Mouse (Mus musculus) embryonic facial prominence, embryonic 13.5 days (tissue): Measurements from ENCODE around the gene H2afj. TPM values are rescaled to one million over a fixed set of nuclear protein-coding genes. Genes with fewer than 3 reads are reported as not detected.

Source experiments
- ATAC-seq: fragments of 200-750 bp; cut with Nextera tagmentation; 2 replicates; pipeline ENCODE4 v1.8.0; 2017; ENCODE audit warnings: low read depth; ENCODE audit not compliant: insufficient number of reproducible peaks, insufficient read depth, low FRiP score, low TSS enrichment
- H3K27ac ChIP-seq: fragments of 300-500 bp; sonication (generic); 2 replicates; pipeline ENCODE4 v1.5.1; 2015; ENCODE audit warnings: moderate library complexity, mild to moderate bottlenecking, inconsistent platforms
- H3K27me3 ChIP-seq: fragments of 300-500 bp; sonication (generic); 2 replicates; pipeline ENCODE4 v1.6.1; 2015; ENCODE audit warnings: mild to moderate bottlenecking, inconsistent platforms
- H3K36me3 ChIP-seq: fragments of 300-500 bp; sonication (generic); 2 replicates; pipeline ENCODE4 v1.6.1; 2015; ENCODE audit warnings: mild to moderate bottlenecking, inconsistent platforms
- H3K4me1 ChIP-seq: fragments of 300-500 bp; sonication (generic); 2 replicates; pipeline ENCODE4 v1.6.1; 2015; ENCODE audit warnings: inconsistent platforms
- H3K4me2 ChIP-seq: fragments of 300-500 bp; sonication (generic); 2 replicates; pipeline ENCODE4 v1.6.1; 2015; ENCODE audit warnings: moderate library complexity, mild to moderate bottlenecking, inconsistent platforms
- H3K4me3 ChIP-seq: fragments of 300-500 bp; sonication (generic); 2 replicates; pipeline ENCODE4 v1.5.1; 2015; ENCODE audit warnings: mild to moderate bottlenecking, inconsistent platforms
- H3K9ac ChIP-seq: fragments of 300-500 bp; sonication (generic); 2 replicates; pipeline ENCODE4 v1.6.1; 2015; ENCODE audit warnings: mild to moderate bottlenecking, inconsistent platforms
- H3K9me3 ChIP-seq: fragments of 300-500 bp; sonication (generic); 2 replicates; pipeline ENCODE4 v1.6.1; 2016; ENCODE audit warnings: inconsistent platforms
- WGBS: fragments of 180-500 bp; shearing (Covaris S2); methylation state at CpG from one replicate; pipeline ENCODE4 v1.1.7; 2015; ENCODE audit warnings: mixed read lengths; 5-methylcytosine and 5-hydroxymethylcytosine counted together
- polyA plus RNA-seq: library from polyadenylated mRNA; unstranded; fragments of >200 nt; fragmentation: Nextera tagmentation; extraction: Ambion mirVana; gene quantifications from 2 replicates; pipeline ENCODE4 v1.2.1, GENCODE M21; 2015

H2afj gene
- polyA plus RNA-seq, 1 experiment from 2014 or later = 120 TPM

DNA sequence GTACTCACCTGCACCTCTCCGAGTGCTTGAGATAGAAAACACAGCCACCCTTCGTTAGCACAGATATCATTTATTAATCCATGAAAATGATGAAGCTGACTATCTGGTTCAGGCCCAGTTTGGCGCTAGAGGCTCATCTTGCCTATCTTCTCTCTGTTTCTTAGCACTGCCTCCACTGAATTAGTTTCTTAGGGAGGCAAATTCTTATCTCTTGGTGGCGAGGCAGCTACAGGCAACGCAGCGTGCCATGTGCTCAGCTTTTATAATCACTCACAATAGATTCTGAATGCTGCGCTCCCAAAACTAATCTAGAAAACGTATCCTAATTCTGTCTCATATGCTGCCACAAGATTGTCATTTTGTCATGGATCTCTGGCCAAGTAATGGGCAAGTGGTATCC, 40.4 kb downstream of the H2afj start:
- H3K36me3 ChIP-seq = no peaks in the 10 kb centered on the region
- no peak overlapping the region for H3K4me2 ChIP-seq
- no peak overlapping the region for H3K4me3 ChIP-seq
- 90% methylated on average over 8 of the region's 8 CpGs for WGBS
- peaks cover 9% of the 10 kb centered on the region for H3K4me1 ChIP-seq
- no peaks in the 10 kb centered on the region for H3K9me3 ChIP-seq
- no peak overlapping the region for H3K9ac ChIP-seq
- H3K27me3 ChIP-seq = no peaks in the 10 kb centered on the region
- H3K27ac ChIP-seq = no peak overlapping the region
- no peak for ATAC-seq

DNA sequence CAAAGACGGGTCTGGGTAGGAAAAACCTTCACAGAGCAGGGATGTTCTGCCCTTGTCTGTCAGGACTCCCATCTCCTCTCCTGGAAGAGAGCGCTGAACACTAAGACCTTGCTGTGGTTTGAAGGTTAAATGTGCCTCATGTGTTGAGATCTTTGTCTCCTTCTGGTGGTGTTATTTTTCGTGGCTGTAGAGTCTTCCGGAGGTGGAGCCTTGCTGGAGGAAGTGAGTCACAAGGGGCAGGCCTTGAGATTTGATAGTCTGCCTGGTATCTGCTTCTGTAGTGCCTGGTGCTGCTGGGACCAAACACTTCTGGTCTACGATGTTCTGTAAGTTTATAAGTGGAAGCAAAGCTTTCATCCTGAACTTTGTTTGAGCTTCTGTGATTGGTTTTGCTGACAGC, 40.9 kb downstream of the H2afj start:
- Histone ChIP-seq H3K4me1 (peaks cover 9% of the 10 kb centered on the region), H3K27me3 (no peaks in the 10 kb centered on the region), H3K4me3 (no peak overlapping the region), H3K9me3 (no peaks in the 10 kb centered on the region), H3K36me3 (no peaks in the 10 kb centered on the region), H3K4me2 (no peak overlapping the region), H3K27ac (no peak overlapping the region), H3K9ac (no peak overlapping the region)
- WGBS = 86% methylated on average over 5 of the region's 5 CpGs
- no peak for ATAC-seq

GRCm38 (mm10) chr6:136850267-136850666, 42.2 kb downstream of the H2afj start:
- Histone ChIP-seq H3K9me3 (no peaks in the 10 kb centered on the region), H3K27ac (no peak overlapping the region), H3K4me2 (no peak overlapping the region), H3K4me1 (peaks cover 9% of the 10 kb centered on the region), H3K4me3 (no peak overlapping the region), H3K27me3 (no peaks in the 10 kb centered on the region), H3K36me3 (no peaks in the 10 kb centered on the region), H3K9ac (no peak overlapping the region)
- no peak for ATAC-seq
- WGBS = 63% methylated on average over 6 of the region's 6 CpGs

DNA sequence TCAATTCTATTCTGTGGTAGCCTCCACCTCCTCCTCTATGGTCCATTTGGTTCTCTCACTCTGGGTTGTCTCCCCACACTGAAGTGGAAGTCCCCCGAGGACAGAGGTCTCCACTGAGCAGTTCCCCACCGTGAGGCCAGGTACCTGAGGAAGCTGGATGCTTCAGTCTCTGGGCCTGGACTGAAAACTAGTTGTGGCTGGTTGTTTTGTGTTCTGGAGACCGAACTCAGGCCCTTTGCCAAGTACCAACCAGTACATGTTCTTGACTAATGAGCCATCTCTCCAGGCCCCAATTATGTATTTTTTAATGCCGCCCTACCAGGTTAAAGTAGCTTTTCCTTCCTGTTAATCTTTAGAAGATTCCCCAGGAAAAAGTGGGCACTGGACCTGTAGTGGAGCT, 44.3 kb downstream of the H2afj start:
- no peak for ATAC-seq

GRCm38 (mm10) chr6:136852762-136853161, 44.7 kb downstream of the H2afj start:
- no peaks in the 10 kb centered on the region for H3K27me3 ChIP-seq
- no peak overlapping the region for H3K4me2 ChIP-seq
- WGBS = 32% methylated on average over 3 of the region's 3 CpGs
- ATAC-seq = no peak
- H3K4me1 ChIP-seq = peaks cover 28% of the 10 kb centered on the region
- no peaks in the 10 kb centered on the region for H3K9me3 ChIP-seq
- no peaks in the 10 kb centered on the region for H3K36me3 ChIP-seq
- no peak overlapping the region for H3K4me3 ChIP-seq
- no peak overlapping the region for H3K9ac ChIP-seq
- peak overlapping the region; percentile 69; the same call in 1 of the 2 replicates for H3K27ac ChIP-seq

More for the DNA sequence above, 44.3 kb downstream of the H2afj start:
- no peaks in the 10 kb centered on the region for H3K9me3 ChIP-seq
- peaks cover 24% of the 10 kb centered on the region for H3K4me1 ChIP-seq
- H3K27ac ChIP-seq = peak overlapping the region; percentile 69; the same call in 1 of the 2 replicates
- no peaks in the 10 kb centered on the region for H3K36me3 ChIP-seq
- 72% methylated on average over 4 of the region's 4 CpGs for WGBS
- H3K4me3 ChIP-seq = no peak overlapping the region
- no peak overlapping the region for H3K9ac ChIP-seq
- no peak overlapping the region for H3K4me2 ChIP-seq
- no peaks in the 10 kb centered on the region for H3K27me3 ChIP-seq

DNA sequence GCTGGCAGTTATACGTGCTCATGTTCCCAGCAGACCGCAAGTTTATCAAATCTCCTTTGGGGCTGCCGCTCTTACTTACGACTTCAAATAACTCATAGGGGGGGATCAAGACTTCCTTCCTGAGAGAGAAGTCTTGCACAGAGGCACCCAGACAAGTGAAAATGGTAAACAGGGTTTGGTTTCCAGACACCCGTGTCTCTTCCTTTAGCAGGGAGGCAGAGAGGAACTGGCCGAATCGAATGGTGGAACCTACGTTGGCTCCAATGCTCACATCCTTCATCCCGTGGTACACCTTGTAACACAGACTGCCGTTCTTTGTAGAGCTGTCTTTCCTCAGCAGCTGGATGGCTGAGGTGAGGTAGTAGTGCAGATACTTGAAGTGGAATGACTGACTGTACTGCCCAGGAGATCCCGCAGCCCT, 46.3 kb downstream of the H2afj start:
- H3K4me1 ChIP-seq = peaks cover 30% of the 10 kb centered on the region
- H3K4me2 ChIP-seq = no peak overlapping the region
- WGBS = 86% methylated on average over 11 of the region's 11 CpGs
- no peaks in the 10 kb centered on the region for H3K27me3 ChIP-seq
- no peak overlapping the region for H3K9ac ChIP-seq
- no peak overlapping the region for H3K4me3 ChIP-seq
- ATAC-seq = no peak
- H3K9me3 ChIP-seq = no peaks in the 10 kb centered on the region
- no peaks in the 10 kb centered on the region for H3K36me3 ChIP-seq
- H3K27ac ChIP-seq = no peak overlapping the region

GRCm38 (mm10) chr6:136855183-136855582, 47.1 kb downstream of the H2afj start:
- no peaks in the 10 kb centered on the region for H3K9me3 ChIP-seq
- no peak for ATAC-seq
- no peak overlapping the region for H3K27ac ChIP-seq
- H3K9ac ChIP-seq = no peak overlapping the region
- no peaks in the 10 kb centered on the region for H3K36me3 ChIP-seq
- WGBS = 76% methylated on average over 2 of the region's 2 CpGs
- peaks cover 30% of the 10 kb centered on the region for H3K4me1 ChIP-seq
- H3K27me3 ChIP-seq = no peaks in the 10 kb centered on the region
- H3K4me3 ChIP-seq = no peak overlapping the region
- H3K4me2 ChIP-seq = no peak overlapping the region

- 0 out of 2 replicates have a peak overlapping the region, but pooled peaks have one; percentile 37 for H3K9ac ChIP-seq
- ATAC-seq = peak; percentile 65; the same call in 1 of the 2 replicates
- H3K36me3 ChIP-seq = no peaks in the 10 kb centered on the region
- H3K27me3 ChIP-seq = no peaks in the 10 kb centered on the region
- H3K27ac ChIP-seq = peak overlapping the region; percentile 81
- H3K9me3 ChIP-seq = no peaks in the 10 kb centered on the region
- peaks cover 30% of the 10 kb centered on the region for H3K4me1 ChIP-seq
- peak overlapping the region; percentile 42 for H3K4me2 ChIP-seq
- peak overlapping the region; percentile 4; the same call in 1 of the 2 replicates for H3K4me3 ChIP-seq
- 48% methylated on average over 14 of the region's 14 CpGs for WGBS
Measured at GRCm38 (mm10) chr6:136856071-136856636, 48.1 kb downstream of the H2afj start.

GRCm38 (mm10) chr6:136857186-136857872, 49.3 kb downstream of the H2afj start, which contains the start of gene Art4:
TSS of gene Art4 (minus strand) at chr6:136857733.
- Histone ChIP-seq H3K9me3 (no peaks in the 10 kb centered on the region), H3K27me3 (no peaks in the 10 kb centered on the region), H3K4me1 (peaks cover 28% of the 10 kb centered on the region), H3K27ac (peak within 1 kb of the TSS; percentile 66), H3K4me2 (peak within 1 kb of the TSS; percentile 42), H3K9ac (peak within 1 kb of the TSS; percentile 46), H3K4me3 (peak within 1 kb of the TSS; percentile 6), H3K36me3 (no peaks in the 10 kb centered on the region)
- 47% methylated on average over 18 of the region's 18 CpGs for WGBS
- ATAC-seq = no peak

DNA sequence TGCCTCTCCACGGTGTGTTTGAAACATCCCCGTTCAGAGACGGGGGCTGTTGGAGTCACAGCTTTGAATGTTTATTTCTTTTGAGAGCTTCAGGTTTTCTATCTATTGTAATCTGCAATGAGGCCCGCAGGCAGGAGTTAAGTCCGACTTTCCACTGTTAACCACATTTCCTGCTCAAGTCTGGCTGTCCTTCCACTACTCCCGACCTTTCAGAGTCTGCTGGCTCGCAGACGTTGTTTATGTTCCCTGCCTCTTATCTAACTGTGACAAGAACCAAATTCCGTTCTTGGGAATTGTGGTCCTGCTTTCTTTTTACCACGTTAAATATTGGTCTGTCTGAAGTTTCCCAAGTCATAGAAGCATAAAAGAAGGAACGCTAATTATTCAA, 49.8 kb downstream of the H2afj start:
- Histone ChIP-seq H3K4me2 (peak overlapping the region; percentile 40), H3K36me3 (no peaks in the 10 kb centered on the region), H3K9ac (peak overlapping the region; percentile 46; the same call in 1 of the 2 replicates), H3K9me3 (no peaks in the 10 kb centered on the region), H3K27me3 (no peaks in the 10 kb centered on the region), H3K4me3 (0 out of 2 replicates have a peak overlapping the region, but pooled peaks have one; percentile 6), H3K4me1 (peaks cover 22% of the 10 kb centered on the region), H3K27ac (peak overlapping the region; percentile 66; the same call in 1 of the 2 replicates)
- WGBS = 23% methylated on average over 11 of the region's 11 CpGs
- no peak for ATAC-seq

DNA sequence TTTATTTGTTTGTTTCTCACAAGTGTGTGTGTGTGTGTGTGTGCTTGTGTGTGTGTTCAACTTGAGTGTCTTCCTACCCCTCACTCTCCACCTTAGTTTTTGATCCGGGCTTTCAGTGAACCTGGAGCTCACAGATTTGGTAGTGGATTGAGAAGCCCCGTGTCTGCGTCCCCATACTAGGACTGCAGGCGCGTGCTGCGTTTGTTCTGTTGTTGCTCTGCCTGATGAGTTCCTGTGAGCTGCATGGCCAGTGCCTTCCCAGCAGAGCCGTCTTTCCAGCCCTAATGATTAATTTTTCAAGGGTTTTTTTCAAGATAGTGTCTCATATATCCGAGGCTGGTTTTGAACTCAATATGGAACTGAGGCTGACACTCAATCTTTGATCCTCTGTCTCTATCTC, 50.4 kb downstream of the H2afj start:
- 64% methylated on average over 8 of the region's 8 CpGs for WGBS
- H3K4me1 ChIP-seq = peaks cover 21% of the 10 kb centered on the region
- no peaks in the 10 kb centered on the region for H3K27me3 ChIP-seq
- no peak overlapping the region for H3K4me2 ChIP-seq
- no peak for ATAC-seq
- H3K36me3 ChIP-seq = no peaks in the 10 kb centered on the region
- no peak overlapping the region for H3K27ac ChIP-seq
- no peak overlapping the region for H3K4me3 ChIP-seq
- H3K9me3 ChIP-seq = no peaks in the 10 kb centered on the region
- no peak overlapping the region for H3K9ac ChIP-seq
